Mouse (Mus musculus) heart, adult 2 months (tissue): ENCODE measurements at regions not wholly inside any gene's neighbourhood (a gene's known extent, or its start where the extent isn't known, plus 50 kb on each side); places are given as distances from the start of the nearest gene placed in this dataset.

Experiments
- DNase-seq, 2 experiments: peaks; one replicate each; pipeline ENCODE4 v3.0.0; 2021
- H3K27ac ChIP-seq: fragments of 200-600 bp; 2 replicates; pipeline ENCODE4 v1.8.1; 2022
- H3K27me3 ChIP-seq: fragments of 200-500 bp; 2 replicates; pipeline ENCODE4 v1.6.1; 2012; ENCODE audit warnings: mild to moderate bottlenecking, low read length, inconsistent platforms, mixed read lengths; ENCODE audit not compliant: control insufficient read depth, insufficient read depth
- H3K36me3 ChIP-seq: fragments of 200-500 bp; 2 replicates; pipeline ENCODE4 v1.6.1; 2012; ENCODE audit warnings: low read length, inconsistent platforms; ENCODE audit not compliant: control insufficient read depth, insufficient read depth
- H3K4me1 ChIP-seq: fragments of 200-500 bp; 2 replicates; pipeline ENCODE4 v1.6.1; 2011; ENCODE audit warnings: low read length; ENCODE audit not compliant: control insufficient read depth, insufficient read depth
- H3K4me3 ChIP-seq: fragments of 200-600 bp; 2 replicates; pipeline ENCODE4 v1.8.1; 2022
- H3K79me2 ChIP-seq: fragments of 200-500 bp; replicated peaks from 2 replicates; pipeline ENCODE4 v1.6.1; 2012; ENCODE audit warnings: mild to moderate bottlenecking, inconsistent platforms, low read length, moderate library complexity, mixed read lengths; ENCODE audit not compliant: control insufficient read depth, insufficient read depth
- H3K9ac ChIP-seq: fragments of 200-500 bp; 2 replicates; pipeline ENCODE4 v1.6.1; 2012; ENCODE audit warnings: low read depth, mild to moderate bottlenecking, control low read depth, inconsistent platforms, low read length, mixed read lengths
- CTCF ChIP-seq: fragments of 200-600 bp; IDR thresholded peaks from 2 replicates; pipeline ENCODE4 v1.8.1; 2022; ENCODE audit warnings: antibody characterized with exemption, mild to moderate bottlenecking, moderate library complexity
- EP300 ChIP-seq: fragments of 200-500 bp; IDR thresholded peaks from 2 replicates; pipeline ENCODE4 v1.6.1; 2011; ENCODE audit warnings: low read depth, low read length, control low read depth; ENCODE audit not compliant: insufficient read depth
- POLR2A ChIP-seq: fragments of 200-500 bp; IDR thresholded peaks from 2 replicates; pipeline ENCODE4 v1.6.1; 2011; ENCODE audit warnings: mild to moderate bottlenecking, low read depth, low read length, control low read depth; ENCODE audit not compliant: insufficient read depth
- WGBS: fragments of 180-500 bp; shearing (Covaris S2); methylation state at CpG from one replicate; pipeline ENCODE4 v1.1.7; 2018; 5-methylcytosine and 5-hydroxymethylcytosine counted together
- intact Hi-C: fragments of 180-260 bp; cut with DNase I; formaldehyde crosslinking; loops from one replicate; pipeline ENCODE4 v1.15.1; 2025

DNA sequence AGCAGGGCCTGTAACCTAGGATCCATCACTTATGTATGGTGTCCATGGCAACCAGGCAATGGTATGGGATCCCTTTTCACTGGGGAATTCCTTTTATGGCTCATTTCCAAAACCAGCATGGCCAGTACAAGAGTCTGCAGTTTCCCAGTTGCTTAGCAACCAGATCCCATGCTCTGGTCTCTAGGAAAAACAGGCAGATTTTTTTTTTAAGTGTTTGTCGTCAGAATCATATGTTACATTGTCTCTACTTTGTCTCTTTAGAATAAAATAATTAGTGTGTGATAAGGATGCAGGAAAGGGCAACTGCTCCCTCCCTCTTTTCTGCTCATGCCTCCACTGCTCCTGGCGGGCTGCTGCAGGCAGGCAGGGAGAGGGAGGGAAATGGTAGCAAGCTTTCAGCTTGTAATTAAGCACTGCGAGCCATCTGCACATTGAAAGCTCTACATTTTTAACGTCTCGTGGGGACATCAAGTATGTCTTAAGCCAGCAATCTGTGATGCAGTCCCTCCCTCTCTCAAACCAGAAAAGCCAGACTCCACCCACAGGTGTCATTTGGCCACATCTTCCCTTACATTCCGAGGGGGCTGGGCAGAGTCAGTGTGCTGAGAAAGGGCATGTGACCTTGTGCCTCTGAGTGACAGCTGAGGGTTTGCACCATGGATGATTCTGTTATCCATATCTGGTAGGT lies 51.6 kb upstream of the March10 start:
- H3K4me3 ChIP-seq = no peak overlapping the region
- intact Hi-C loops = no loop called here
- H3K79me2 ChIP-seq = no peaks in the 10 kb centered on the region
- TF ChIP-seq EP300 (no peak), CTCF (no peak), POLR2A (no peak)
- H3K27ac ChIP-seq = no peak overlapping the region
- WGBS = 18% methylated on average over 6 of the region's 6 CpGs
- peaks cover 6% of the 10 kb centered on the region for H3K4me1 ChIP-seq
- no peak for DNase-seq
- no peaks in the 10 kb centered on the region for H3K27me3 ChIP-seq
- no peaks in the 10 kb centered on the region for H3K36me3 ChIP-seq
- no peak overlapping the region for H3K9ac ChIP-seq

DNA sequence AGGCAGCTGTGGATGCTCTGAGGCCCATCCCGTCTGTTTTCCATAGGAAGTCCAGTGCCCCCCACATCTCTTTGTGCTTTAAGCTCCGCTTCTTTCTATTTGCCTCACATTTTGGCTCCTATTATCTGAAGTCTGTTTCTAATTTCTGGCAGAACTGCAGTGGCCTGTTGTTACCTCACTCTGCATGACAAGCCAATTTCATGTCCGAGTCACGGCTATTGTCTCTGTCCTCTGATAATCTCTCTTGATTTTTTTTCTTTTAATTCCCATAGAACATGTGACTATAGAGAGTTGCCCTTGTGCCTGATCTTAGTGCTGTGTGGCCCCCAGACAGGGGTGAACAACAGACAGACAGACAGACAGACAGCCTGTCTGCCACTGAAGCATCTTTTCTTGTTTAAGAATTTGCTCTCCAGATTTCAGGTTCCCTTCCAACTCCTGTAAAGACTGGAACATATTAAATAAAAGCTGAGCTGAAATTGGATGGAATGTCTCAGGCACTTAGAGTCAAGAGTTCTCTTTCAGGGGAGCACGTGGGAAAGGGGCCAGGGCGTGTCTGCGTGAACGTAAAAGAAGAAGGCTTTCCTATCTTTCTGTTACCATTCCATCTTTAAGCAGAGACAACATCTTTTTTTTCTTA lies 50.9 kb upstream of the March10 start:
- 63% methylated on average over 8 of the region's 8 CpGs for WGBS
- intact Hi-C loops = no loop called here
- H3K79me2 ChIP-seq = no peaks in the 10 kb centered on the region
- DNase-seq = no peak
- no peaks in the 10 kb centered on the region for H3K27me3 ChIP-seq
- H3K4me1 ChIP-seq = peaks cover 6% of the 10 kb centered on the region
- no peak overlapping the region for H3K27ac ChIP-seq
- TF ChIP-seq EP300 (no peak), POLR2A (no peak), CTCF (no peak)
- no peak overlapping the region for H3K4me3 ChIP-seq
- H3K36me3 ChIP-seq = no peaks in the 10 kb centered on the region
- H3K9ac ChIP-seq = no peak overlapping the region
